11 mouse cellular contexts compared by ENCODE assay signal in the genomic region with DNA sequence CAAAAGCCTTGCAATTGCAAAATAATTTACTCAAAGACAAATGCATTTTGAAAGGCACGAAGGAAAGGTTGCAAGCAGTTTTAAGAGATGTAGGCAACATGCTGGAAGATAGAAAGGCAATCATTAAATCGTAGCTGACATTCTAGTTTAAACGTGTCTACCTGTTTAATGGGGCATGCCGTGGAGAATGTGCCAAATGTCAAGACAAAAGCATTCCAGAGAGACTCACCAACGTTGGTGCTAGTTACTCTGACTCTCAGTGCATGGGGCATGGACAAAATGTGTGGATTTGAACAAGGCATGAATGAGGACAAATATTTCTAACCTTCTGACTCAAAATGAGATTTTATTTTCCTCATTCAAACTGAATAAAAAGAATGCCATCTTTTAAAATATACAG.
"Had no signal": no experiment of that assay in that cellular context is flagged by ENCODE, and none has a peak within 500 bp of the region (broad histone marks: within the 10 kb centered on the region; RNA-seq: fewer than 3 reads in every experiment).

No protein-coding gene starts in this region.

- H3K4me2 ChIP-seq: limb, embryonic 13.5 days; midbrain, embryonic 13.5 days; neural tube, embryonic 12.5 days had no signal

- ATAC-seq: midbrain, embryonic 13.5 days had no signal

- H3K36me3 ChIP-seq: limb, embryonic 13.5 days; midbrain, embryonic 13.5 days; neural tube, embryonic 12.5 days had no signal

- H3K4me1 ChIP-seq: limb, embryonic 13.5 days; midbrain, embryonic 13.5 days; neural tube, embryonic 12.5 days had no signal

- H3K9ac ChIP-seq: limb, embryonic 13.5 days; liver, embryonic 14.5 days; midbrain, embryonic 13.5 days; neural tube, embryonic 12.5 days had no signal

- H3K4me3 ChIP-seq: layer of hippocampus, adult 2 months; limb, embryonic 13.5 days; midbrain, embryonic 13.5 days; neural tube, embryonic 12.5 days had no signal

- H3K9me3 ChIP-seq: limb, embryonic 13.5 days; midbrain, embryonic 13.5 days; neural tube, embryonic 12.5 days had no signal

- DNase-seq: kidney, adult 18-20 months; kidney, postnatal 10 days; left cerebral cortex, postnatal 4 days; lung, adult 18-20 months; right cerebral cortex, postnatal 14 days; thymus, postnatal 36 days had no signal

- H3K27ac ChIP-seq: layer of hippocampus, adult 2 months; limb, embryonic 13.5 days; liver, embryonic 14.5 days; midbrain, embryonic 13.5 days; neural tube, embryonic 12.5 days had no signal

- H3K27me3 ChIP-seq: limb, embryonic 13.5 days; midbrain, embryonic 13.5 days; neural tube, embryonic 12.5 days had no signal
